Mouse (Mus musculus): Measurements from ENCODE around the gene Camk2g. TPM values are rescaled to one million over a fixed set of nuclear protein-coding genes. Genes with fewer than 3 reads are reported as not detected.

The Camk2g gene
- polyA plus RNA-seq, 1 experiment from 2014 or later: 39.5 TPM

- ATAC-seq (ENCODE audit: low FRiP score): 0 out of 2 replicates have a peak, but pooled peaks have one; percentile 25
- Histone ChIP-seq H3K9ac (ENCODE audit: low read length) (no peak overlapping the region), H3K27ac (ENCODE audit: low read depth, low read length) (no peak overlapping the region), H3K4me1 (ENCODE audit: control insufficient read depth, insufficient read depth, low read length) (peaks cover 11% of the 10 kb centered on the region), H3K4me3 (ENCODE audit: low read depth, low read length) (no peak overlapping the region), H3K27me3 (ENCODE audit: control insufficient read depth, insufficient read depth, low read length) (no peaks in the 10 kb centered on the region), H3K4me2 (no peak overlapping the region), H3K36me3 (ENCODE audit: control insufficient read depth, insufficient read depth, low read length) (no peaks in the 10 kb centered on the region), H3K9me3 (ENCODE audit: control insufficient read depth, low read length) (no peaks in the 10 kb centered on the region)
- peak; percentile 98 for DNase-seq (ENCODE audit: low spot score, missing footprints)
- 8% methylated on average over 7 of the region's 7 CpGs for WGBS
Observed at GRCm38 (mm10) chr14:20798761-20799160, 4.9 kb upstream of the Camk2g start.

DNA sequence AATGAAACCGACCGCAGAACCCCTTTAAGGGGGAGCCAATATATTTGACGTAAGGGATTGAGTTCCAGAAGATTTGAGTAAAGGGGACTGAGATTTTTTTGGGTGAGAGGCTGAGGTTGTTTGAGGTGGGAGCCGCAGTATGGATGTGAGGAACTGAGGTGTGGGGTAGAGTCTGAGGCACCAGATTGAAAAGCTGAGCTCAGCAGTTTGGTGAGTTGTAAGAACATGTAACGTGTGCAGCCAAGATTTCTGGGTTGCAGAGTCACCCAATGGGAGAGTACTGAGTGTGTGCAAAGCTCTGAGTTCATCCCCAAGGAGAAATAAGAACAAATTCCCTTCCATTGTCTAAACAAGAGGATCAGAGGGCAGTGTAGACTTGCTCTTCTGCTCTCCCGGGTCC lies 4.4 kb upstream of the Camk2g start:
- ATAC-seq (ENCODE audit: low FRiP score) (no peak), DNase-seq (ENCODE audit: low spot score, missing footprints) (peak; percentile 78)
- no peak overlapping the region for H3K27ac ChIP-seq (ENCODE audit: low read depth, low read length)
- H3K4me1 ChIP-seq (ENCODE audit: control insufficient read depth, insufficient read depth, low read length): peaks cover 11% of the 10 kb centered on the region
- H3K36me3 ChIP-seq (ENCODE audit: control insufficient read depth, insufficient read depth, low read length): no peaks in the 10 kb centered on the region
- H3K9ac ChIP-seq (ENCODE audit: low read length): no peak overlapping the region
- H3K4me2 ChIP-seq: no peak overlapping the region
- H3K4me3 ChIP-seq (ENCODE audit: low read depth, low read length): no peak overlapping the region
- WGBS: 84% methylated on average over 6 of the region's 6 CpGs
- no peaks in the 10 kb centered on the region for H3K27me3 ChIP-seq (ENCODE audit: control insufficient read depth, insufficient read depth, low read length)
- H3K9me3 ChIP-seq (ENCODE audit: control insufficient read depth, low read length): no peaks in the 10 kb centered on the region

GRCm38 (mm10) chr14:20796643-20797042 lies 2.8 kb upstream of the Camk2g start:
- no peaks in the 10 kb centered on the region for H3K9me3 ChIP-seq (ENCODE audit: control insufficient read depth, low read length)
- H3K4me2 ChIP-seq: no peak overlapping the region
- H3K36me3 ChIP-seq (ENCODE audit: control insufficient read depth, insufficient read depth, low read length): no peaks in the 10 kb centered on the region
- ATAC-seq (ENCODE audit: low FRiP score): no peak
- 30% methylated on average over 8 of the region's 8 CpGs for WGBS
- no peak overlapping the region for H3K9ac ChIP-seq (ENCODE audit: low read length)
- peak; percentile 83 for DNase-seq (ENCODE audit: low spot score, missing footprints)
- H3K27ac ChIP-seq (ENCODE audit: low read depth, low read length): no peak overlapping the region
- H3K4me1 ChIP-seq (ENCODE audit: control insufficient read depth, insufficient read depth, low read length): peaks cover 18% of the 10 kb centered on the region
- no peaks in the 10 kb centered on the region for H3K27me3 ChIP-seq (ENCODE audit: control insufficient read depth, insufficient read depth, low read length)
- no peak overlapping the region for H3K4me3 ChIP-seq (ENCODE audit: low read depth, low read length)

- 75% methylated on average over 8 of the region's 8 CpGs for WGBS
- no peaks in the 10 kb centered on the region for H3K27me3 ChIP-seq (ENCODE audit: control insufficient read depth, insufficient read depth, low read length)
- H3K36me3 ChIP-seq (ENCODE audit: control insufficient read depth, insufficient read depth, low read length): peaks cover 3% of the 10 kb centered on the region; the same call in 1 of the 2 replicates
- no peak overlapping the region for H3K9ac ChIP-seq (ENCODE audit: low read length)
- DNase-seq (ENCODE audit: low spot score, missing footprints) (peak; percentile 72), ATAC-seq (ENCODE audit: low FRiP score) (no peak)
- no peak overlapping the region for H3K27ac ChIP-seq (ENCODE audit: low read depth, low read length)
- no peak overlapping the region for H3K4me3 ChIP-seq (ENCODE audit: low read depth, low read length)
- H3K9me3 ChIP-seq (ENCODE audit: control insufficient read depth, low read length): no peaks in the 10 kb centered on the region
- H3K4me1 ChIP-seq (ENCODE audit: control insufficient read depth, insufficient read depth, low read length): peaks cover 18% of the 10 kb centered on the region
- no peak overlapping the region for H3K4me2 ChIP-seq
Observed at GRCm38 (mm10) chr14:20796170-20796569, 2.3 kb upstream of the Camk2g start.

GRCm38 (mm10) chr14:20795423-20796152 lies 1.7 kb upstream of the Camk2g start:
- Histone ChIP-seq H3K4me3 (ENCODE audit: low read depth, low read length) (no peak overlapping the region), H3K9me3 (ENCODE audit: control insufficient read depth, low read length) (no peaks in the 10 kb centered on the region), H3K4me1 (ENCODE audit: control insufficient read depth, insufficient read depth, low read length) (peaks cover 18% of the 10 kb centered on the region), H3K4me2 (no peak overlapping the region), H3K27ac (ENCODE audit: low read depth, low read length) (no peak overlapping the region), H3K9ac (ENCODE audit: low read length) (no peak overlapping the region), H3K27me3 (ENCODE audit: control insufficient read depth, insufficient read depth, low read length) (no peaks in the 10 kb centered on the region), H3K36me3 (ENCODE audit: control insufficient read depth, insufficient read depth, low read length) (peaks cover 3% of the 10 kb centered on the region; the same call in 1 of the 2 replicates)
- 49% methylated on average over 7 of the region's 9 CpGs for WGBS
- DNase-seq (ENCODE audit: low spot score, missing footprints) (peak; percentile 84), ATAC-seq (ENCODE audit: low FRiP score) (no peak)

- DNase-seq (ENCODE audit: low spot score, missing footprints): no peak
- peaks cover 18% of the 10 kb centered on the region for H3K4me1 ChIP-seq (ENCODE audit: control insufficient read depth, insufficient read depth, low read length)
- peaks cover 5% of the 10 kb centered on the region; the same call in 1 of the 2 replicates for H3K36me3 ChIP-seq (ENCODE audit: control insufficient read depth, insufficient read depth, low read length)
- H3K9me3 ChIP-seq (ENCODE audit: control insufficient read depth, low read length): no peaks in the 10 kb centered on the region
- H3K27me3 ChIP-seq (ENCODE audit: control insufficient read depth, insufficient read depth, low read length): no peaks in the 10 kb centered on the region
- ATAC-seq (ENCODE audit: low FRiP score): no peak
- peak overlapping the region; percentile 83 for H3K9ac ChIP-seq (ENCODE audit: low read length)
- WGBS: 9% methylated on average over 9 of the region's 9 CpGs
- H3K4me3 ChIP-seq (ENCODE audit: low read depth, low read length): peak overlapping the region; percentile 91
- H3K4me2 ChIP-seq: peak overlapping the region; percentile 82
- no peak overlapping the region for H3K27ac ChIP-seq (ENCODE audit: low read depth, low read length)
Observed at GRCm38 (mm10) chr14:20794589-20794988, 701 bp upstream of the Camk2g start.

DNA sequence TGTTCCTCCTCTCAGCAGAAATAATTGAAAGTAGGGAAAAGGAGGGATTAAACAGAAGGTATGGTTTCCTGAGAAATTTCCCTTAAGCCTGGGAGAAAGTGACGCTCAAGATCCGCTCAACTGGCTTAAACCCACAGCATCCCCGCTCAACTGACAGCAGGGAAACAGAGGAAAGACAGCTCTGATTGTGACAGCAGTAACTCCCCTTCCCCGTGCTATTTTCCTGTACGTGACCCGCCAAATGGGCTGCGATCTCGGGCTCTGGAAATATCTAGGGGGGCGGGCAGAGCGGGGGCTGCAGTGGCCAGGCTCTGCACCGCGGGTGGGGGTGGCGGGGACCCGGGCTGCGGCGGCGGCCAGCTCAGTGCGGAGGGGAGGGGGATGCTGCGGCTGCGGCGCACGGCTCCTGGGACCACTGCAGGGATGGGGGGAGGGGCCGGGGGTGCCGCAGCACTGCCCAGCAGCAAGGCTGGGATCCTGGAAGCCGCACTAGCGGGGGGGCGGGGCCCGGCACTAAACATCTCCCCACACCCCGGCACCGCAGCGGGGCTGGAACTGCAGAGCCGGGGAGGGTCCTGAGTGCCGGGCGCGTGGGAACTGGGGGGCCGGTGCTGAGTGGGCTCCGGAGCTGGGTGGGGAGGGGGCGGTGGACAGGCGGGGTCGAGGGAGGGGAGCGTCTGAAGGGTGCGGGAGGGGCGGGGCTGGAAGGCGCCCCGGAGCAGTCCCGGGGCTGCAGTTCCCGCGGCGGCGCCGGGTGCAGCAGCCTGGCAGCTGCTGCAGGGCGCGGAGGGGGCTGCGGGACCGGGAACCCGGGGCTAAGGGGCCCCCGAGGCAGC lies 748 bp downstream of the Camk2g start:
- Histone ChIP-seq H3K9ac (ENCODE audit: low read length) (peak overlapping the region; percentile 83), H3K27me3 (ENCODE audit: control insufficient read depth, insufficient read depth, low read length) (no peaks in the 10 kb centered on the region), H3K9me3 (ENCODE audit: control insufficient read depth, low read length) (no peaks in the 10 kb centered on the region), H3K4me3 (ENCODE audit: low read depth, low read length) (peak overlapping the region; percentile 91), H3K4me2 (peak overlapping the region; percentile 82), H3K27ac (ENCODE audit: low read depth, low read length) (peak overlapping the region; percentile 63), H3K4me1 (ENCODE audit: control insufficient read depth, insufficient read depth, low read length) (peaks cover 18% of the 10 kb centered on the region), H3K36me3 (ENCODE audit: control insufficient read depth, insufficient read depth, low read length) (peaks cover 5% of the 10 kb centered on the region; the same call in 1 of the 2 replicates)
- DNase-seq (ENCODE audit: low spot score, missing footprints) (peak; percentile 93), ATAC-seq (ENCODE audit: low FRiP score) (peak; percentile 82)
- WGBS: under 1% methylated on average over 56 of the region's 57 CpGs

GRCm38 (mm10) chr14:20792243-20792921 lies 1.5 kb downstream of the Camk2g start:
- H3K36me3 ChIP-seq (ENCODE audit: control insufficient read depth, insufficient read depth, low read length): peaks cover 6% of the 10 kb centered on the region; the same call in 1 of the 2 replicates
- DNase-seq (ENCODE audit: low spot score, missing footprints) (no peak), ATAC-seq (ENCODE audit: low FRiP score) (no peak)
- H3K9me3 ChIP-seq (ENCODE audit: control insufficient read depth, low read length): no peaks in the 10 kb centered on the region
- H3K4me2 ChIP-seq: peak overlapping the region; percentile 82
- peak overlapping the region; percentile 83; the same call in 1 of the 2 replicates for H3K9ac ChIP-seq (ENCODE audit: low read length)
- peak overlapping the region; percentile 91 for H3K4me3 ChIP-seq (ENCODE audit: low read depth, low read length)
- no peak overlapping the region for H3K27ac ChIP-seq (ENCODE audit: low read depth, low read length)
- no peaks in the 10 kb centered on the region for H3K27me3 ChIP-seq (ENCODE audit: control insufficient read depth, insufficient read depth, low read length)
- H3K4me1 ChIP-seq (ENCODE audit: control insufficient read depth, insufficient read depth, low read length): peaks cover 18% of the 10 kb centered on the region
- WGBS: 78% methylated on average over 8 of the region's 8 CpGs
